Mouse (Mus musculus): ENCODE results near the gene C1s1.

GRCm38 (mm10) chr6:124487509-124487908 lies 54.6 kb downstream of the C1s1 start:
- TF ChIP-seq CTCF (IDR thresholded peaks at IDR 0.05; ENCODE audit: low read depth) (no peak), EP300 (optimal IDR thresholded peaks at IDR 0.05) (no peak)
